Mouse (Mus musculus): ENCODE data around the gene Wwc2.

GRCm38 (mm10) chr8:47852737-47853136 is 138.0 kb downstream of the Wwc2 start:
- TF ChIP-seq EP300 (IDR thresholded peaks at IDR 0.05; ENCODE audit: low read depth) = no peak
- no peak for TF ChIP-seq CTCF (IDR thresholded peaks at IDR 0.05; ENCODE audit: low read depth)
